Mouse (Mus musculus) T-helper 17 cell (primary cell): ENCODE measurements around the gene Srr.

ENCODE experiments used
- in situ Hi-C, 2 experiments: fragments of 300-600 bp; cut with MboI, MseI; formaldehyde crosslinking; loops; 1 replicate in 1 of 2; 2 replicates in 1 of 2; pipeline ENCODE4 v1.15.1; 2025; ENCODE audit warnings: high pct_unique_total_duplicates in 2 of 2

The Srr gene

DNA sequence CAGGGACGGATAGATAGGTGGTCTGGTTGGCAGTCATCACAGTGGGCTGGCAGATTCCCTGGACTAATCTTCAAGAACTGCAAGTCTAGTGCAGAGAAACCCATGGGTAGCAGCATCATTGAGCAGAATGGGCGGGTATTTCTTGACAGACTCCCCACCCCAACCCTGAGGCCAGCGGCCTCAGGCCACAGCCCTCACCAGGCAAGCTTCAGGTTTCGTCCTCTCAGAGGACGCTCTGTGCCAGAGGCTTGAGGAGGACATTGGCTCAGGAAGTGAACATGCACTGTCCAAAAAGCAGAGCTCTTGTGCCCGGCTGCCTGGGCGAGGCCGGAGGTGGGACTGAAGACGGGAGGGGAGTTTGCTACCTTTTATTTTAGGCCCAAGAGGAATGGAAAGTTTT lies 61.3 kb downstream of the Srr start:
- in situ Hi-C loops, result no loop called here

DNA sequence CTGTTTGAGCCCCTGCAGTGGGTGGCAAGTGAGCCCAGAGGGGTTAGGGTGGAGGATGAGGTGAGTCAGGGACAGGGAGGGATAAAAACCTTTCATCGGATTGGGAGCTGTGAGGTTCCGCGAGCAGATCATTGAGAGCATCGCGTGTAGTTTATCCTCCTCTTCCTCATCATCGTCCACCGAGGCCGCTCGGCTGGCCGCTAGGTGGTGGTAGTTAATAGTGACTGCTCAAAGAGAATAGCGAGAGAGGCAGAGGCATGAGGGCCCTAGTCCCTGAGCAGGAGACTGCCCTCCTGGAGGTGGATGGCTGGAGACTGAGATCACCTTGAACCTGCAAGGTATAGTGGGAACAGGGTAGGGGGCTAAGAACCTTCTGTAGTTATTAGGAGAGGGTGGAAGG lies 62.3 kb downstream of the Srr start:
- in situ Hi-C loops, result no loop called here

DNA sequence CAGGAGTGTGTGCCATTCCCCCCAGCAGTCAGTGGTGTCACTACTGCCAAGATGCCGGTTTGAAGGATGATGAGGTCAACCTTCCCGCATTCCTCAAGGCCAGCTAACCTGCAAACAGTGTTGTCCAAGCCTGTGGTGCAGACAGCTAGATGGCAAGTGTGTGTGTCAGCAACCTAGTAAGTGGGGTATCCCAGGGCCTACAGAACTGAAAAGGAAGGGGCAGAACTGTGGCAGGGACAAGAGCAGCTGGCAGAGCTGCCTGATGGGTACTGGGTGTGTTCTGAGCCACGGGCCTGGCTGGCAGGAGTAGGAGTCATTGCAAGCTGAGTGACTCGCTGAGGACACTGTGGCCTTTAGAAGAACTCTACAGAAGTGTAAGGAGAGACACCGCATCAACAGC lies 63.6 kb downstream of the Srr start:
- in situ Hi-C loops, result no loop called here

DNA sequence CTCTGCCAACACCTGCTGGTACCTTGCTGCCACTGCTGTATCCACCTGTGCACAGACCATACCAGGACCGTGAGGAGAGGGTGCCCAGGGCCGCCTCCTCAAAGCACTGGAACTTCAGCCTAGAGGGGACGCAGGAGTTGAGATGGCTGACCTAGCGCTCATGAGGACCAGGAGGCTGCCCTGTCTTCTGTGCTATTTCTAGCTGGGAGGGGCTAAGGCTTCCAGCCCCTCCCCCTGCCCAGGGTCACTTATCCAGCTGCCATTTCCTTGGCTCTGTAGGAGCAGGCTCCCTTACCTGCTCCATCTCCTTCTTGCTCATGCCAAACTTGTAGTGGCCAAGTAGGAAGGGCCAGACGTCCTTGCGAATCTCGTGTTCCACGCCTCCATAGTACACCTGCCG lies 68.0 kb downstream of the Srr start:
- in situ Hi-C loops, result no loop called here
